Mouse (Mus musculus) splenic B cell, adult 2 months (primary cell): ENCODE data around the gene Parp3.

ENCODE experiments used
- DNase-seq: peaks from one replicate; pipeline ENCODE4 v3.0.0-alpha.2; 2011; ENCODE audit warnings: low read depth, low spot score
- H3K27me3 ChIP-seq: 2 replicates; pipeline ENCODE4 v1.6.1; 2012; ENCODE audit warnings: mild to moderate bottlenecking, low read length, moderate library complexity, mixed read lengths; ENCODE audit not compliant: control insufficient read depth, poor library complexity, insufficient read depth, severe bottlenecking
- H3K36me3 ChIP-seq: 2 replicates; pipeline ENCODE4 v1.6.1; 2012; ENCODE audit warnings: mild to moderate bottlenecking, low read length, moderate library complexity, mixed read lengths; ENCODE audit not compliant: control insufficient read depth, poor library complexity, insufficient read depth, severe bottlenecking

The Parp3 gene

GRCm38 (mm10) chr9:106447348-106447747 is 29.4 kb downstream of the Parp3 start, which contains the start of the genes Abhd14b and Abhd14a:
TSS of gene Abhd14b (plus strand) at chr9:106447459.
TSS of gene Abhd14a (minus strand) at chr9:106447678.
- Histone ChIP-seq H3K36me3 (no peaks in the 10 kb centered on the region), H3K27me3 (no peaks in the 10 kb centered on the region)
- DNase-seq = peak; percentile 79

GRCm38 (mm10) chr9:106444836-106445235 is 31.9 kb downstream of the Parp3 start:
- Histone ChIP-seq H3K27me3 (no peaks in the 10 kb centered on the region), H3K36me3 (no peaks in the 10 kb centered on the region)
- no peak for DNase-seq

GRCm38 (mm10) chr9:106442680-106443079 is 34.1 kb downstream of the Parp3 start:
- Histone ChIP-seq H3K27me3 (no peaks in the 10 kb centered on the region), H3K36me3 (no peaks in the 10 kb centered on the region)
- no peak for DNase-seq

GRCm38 (mm10) chr9:106436566-106436965 is 40.2 kb downstream of the Parp3 start:
- Histone ChIP-seq H3K27me3 (no peaks in the 10 kb centered on the region), H3K36me3 (no peaks in the 10 kb centered on the region; the same call in 1 of the 2 replicates)
- DNase-seq = no peak

- H3K36me3 ChIP-seq = no peaks in the 10 kb centered on the region; the same call in 1 of the 2 replicates
- H3K27me3 ChIP-seq = no peaks in the 10 kb centered on the region
- DNase-seq = no peak
Observed at GRCm38 (mm10) chr9:106433389-106433788, 43.4 kb downstream of the Parp3 start.

GRCm38 (mm10) chr9:106430015-106430264 is 46.8 kb downstream of the Parp3 start:
- DNase-seq = no peak
- no peaks in the 10 kb centered on the region for H3K27me3 ChIP-seq
- no peaks in the 10 kb centered on the region; the same call in 1 of the 2 replicates for H3K36me3 ChIP-seq

- Histone ChIP-seq H3K27me3 (no peaks in the 10 kb centered on the region), H3K36me3 (no peaks in the 10 kb centered on the region; the same call in 1 of the 2 replicates)
- DNase-seq = peak; percentile 97
Observed at GRCm38 (mm10) chr9:106429221-106430014, 47.3 kb downstream of the Parp3 start, which contains the start of gene Rpl29. TSS of gene Rpl29 (plus strand) at chr9:106429454.

GRCm38 (mm10) chr9:106428719-106429220 is 48.0 kb downstream of the Parp3 start:
- DNase-seq = no peak
- Histone ChIP-seq H3K36me3 (no peaks in the 10 kb centered on the region; the same call in 1 of the 2 replicates), H3K27me3 (no peaks in the 10 kb centered on the region)

- peak; percentile 91 for DNase-seq
- Histone ChIP-seq H3K36me3 (no peaks in the 10 kb centered on the region), H3K27me3 (no peaks in the 10 kb centered on the region)
Observed at GRCm38 (mm10) chr9:106421865-106422160, 54.9 kb downstream of the Parp3 start.

- no peaks in the 10 kb centered on the region for H3K36me3 ChIP-seq
- no peaks in the 10 kb centered on the region for H3K27me3 ChIP-seq
- no peak for DNase-seq
Observed at GRCm38 (mm10) chr9:106421033-106421864, 55.5 kb downstream of the Parp3 start.

GRCm38 (mm10) chr9:106420608-106421007 is 56.1 kb downstream of the Parp3 start:
- DNase-seq = peak; percentile 50

More at GRCm38 (mm10) chr9:106420608-106421007, 56.1 kb downstream of the Parp3 start:
- H3K27me3 ChIP-seq = no peaks in the 10 kb centered on the region
- H3K36me3 ChIP-seq = no peaks in the 10 kb centered on the region
